Mouse (Mus musculus): Measurements from ENCODE around the gene 4931428L18Rik.
"Not testable (repeated sequence)": the region's sequence is repeated elsewhere in the genome, so short reads cannot be mapped to it uniquely, and the experiment has no call there.

Gene 4931428L18Rik

DNA sequence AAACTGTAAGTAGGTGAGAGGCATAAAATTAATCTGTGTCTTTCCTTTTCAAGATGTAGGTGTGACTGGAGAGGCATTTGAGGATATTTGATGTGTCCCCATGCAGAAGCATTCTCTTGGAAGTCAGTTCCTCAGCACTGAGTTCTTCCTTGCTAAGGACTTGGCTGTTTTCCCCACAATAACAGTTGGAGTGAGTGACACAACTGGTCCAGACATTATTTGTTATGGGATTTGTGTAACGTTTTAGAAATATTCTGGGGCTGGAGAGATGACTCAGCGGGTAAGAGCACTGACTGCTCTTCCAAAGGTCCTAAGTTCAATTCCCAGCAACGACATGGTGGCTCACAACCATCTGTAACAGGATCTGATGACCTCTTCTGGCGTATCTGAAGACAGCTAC is 162.7 kb downstream of the 4931428L18Rik start:
- in situ Hi-C loops (cut with MboI, MseI) = no loop called here

DNA sequence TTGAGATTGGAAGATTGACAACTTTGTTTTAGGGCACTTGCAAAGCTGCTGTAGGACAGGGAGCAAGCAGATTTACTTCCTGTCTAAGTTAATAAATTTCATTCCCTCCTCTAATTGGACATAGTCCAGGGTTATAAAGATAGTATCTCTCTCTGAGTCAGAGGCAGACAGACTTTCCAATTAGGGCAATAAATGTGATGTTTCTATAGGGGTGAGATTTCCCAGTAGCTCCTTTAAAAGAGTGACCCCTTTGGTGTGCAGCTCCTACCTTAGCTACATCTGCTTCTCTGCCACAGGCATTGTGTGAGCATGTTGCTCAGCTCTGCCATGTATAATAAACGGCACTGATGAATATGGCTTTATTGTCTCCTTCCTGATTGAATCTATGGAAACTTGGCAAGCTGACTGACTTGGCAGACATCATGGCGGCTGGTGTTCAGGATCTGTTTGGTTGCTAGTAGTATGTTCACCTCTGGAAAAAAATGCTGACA is 163.6 kb downstream of the 4931428L18Rik start:
- in situ Hi-C loops (cut with MboI, MseI) = no loop called here

DNA sequence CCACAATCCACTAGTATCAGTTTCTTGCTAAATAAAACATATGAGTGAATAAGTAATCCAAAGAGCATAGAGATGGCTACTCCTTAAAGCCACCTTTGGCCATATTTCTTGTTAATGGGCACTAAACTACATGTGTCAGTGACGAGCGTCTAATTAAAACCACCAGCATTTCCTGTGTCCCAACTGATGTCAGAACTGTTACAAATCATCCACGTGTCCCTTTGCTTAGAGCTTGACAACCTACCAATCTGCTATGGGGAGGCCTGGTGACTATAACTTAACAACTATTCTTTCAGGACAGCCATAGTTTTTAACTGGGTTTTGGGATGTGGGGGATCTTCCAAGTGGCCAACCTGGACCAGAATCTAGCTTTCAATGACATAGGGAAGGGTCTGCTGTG is 164.3 kb downstream of the 4931428L18Rik start:
- in situ Hi-C loops (cut with MboI, MseI) = no loop called here

DNA sequence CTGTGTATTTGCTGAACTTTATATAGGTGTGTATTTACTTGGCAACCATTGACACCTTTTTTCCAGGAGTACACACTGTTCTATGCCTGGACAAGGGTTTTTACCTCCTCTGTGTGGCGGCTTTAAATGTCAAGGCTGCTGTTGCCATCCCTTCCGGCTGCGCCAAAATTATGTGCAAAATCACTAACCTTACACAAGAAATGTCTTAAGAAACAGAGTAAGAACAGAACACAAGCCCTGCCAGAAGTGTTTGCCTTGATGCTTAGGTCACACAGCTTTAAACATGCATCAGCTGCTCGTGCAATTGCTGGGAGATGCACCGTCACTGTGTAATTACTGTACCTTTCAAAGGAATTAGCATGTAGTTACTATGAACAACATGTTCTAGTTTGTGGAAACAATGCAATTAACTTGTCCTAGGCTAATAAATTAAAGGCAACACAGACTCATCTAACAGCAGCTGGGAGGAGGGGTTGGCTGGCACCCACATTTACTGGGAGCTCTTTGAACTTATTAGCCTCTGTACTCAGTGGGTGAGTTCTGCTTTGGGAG is 171.0 kb downstream of the 4931428L18Rik start:
- in situ Hi-C loops (cut with MboI, MseI) = no loop called here

DNA sequence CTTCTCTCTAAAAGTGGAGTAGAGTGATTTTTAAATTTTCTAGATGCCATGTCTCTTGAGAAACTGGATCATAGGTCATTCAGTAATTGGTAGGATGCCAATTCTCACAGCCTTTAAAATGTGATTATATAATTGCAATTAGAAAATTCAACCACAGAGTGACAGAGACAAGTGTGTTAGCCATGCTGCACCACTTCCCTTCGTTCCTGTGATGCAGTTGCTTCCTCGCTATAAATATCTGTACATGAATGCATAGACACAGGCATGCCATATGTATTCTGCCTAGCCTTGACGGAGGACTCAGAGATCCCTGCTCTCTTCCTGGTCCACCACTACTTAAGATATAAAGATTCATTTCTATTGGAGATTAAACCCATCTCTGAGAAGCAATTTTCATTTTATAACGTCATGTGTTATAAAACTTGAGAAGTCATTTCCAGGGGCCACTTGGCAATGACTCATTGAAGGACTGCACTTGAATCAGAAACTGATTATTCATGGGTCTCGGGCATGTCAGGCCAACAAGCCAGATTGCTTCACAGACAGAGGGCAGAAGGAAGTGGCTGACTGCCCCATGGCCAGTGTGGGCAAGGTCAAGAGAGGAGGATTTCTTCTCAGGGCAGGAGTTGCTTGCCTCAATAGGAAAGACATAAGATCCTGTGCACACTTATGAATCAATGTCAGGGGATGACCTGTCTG is 172.4 kb downstream of the 4931428L18Rik start:
- in situ Hi-C loops (cut with MboI, MseI) = no loop called here

DNA sequence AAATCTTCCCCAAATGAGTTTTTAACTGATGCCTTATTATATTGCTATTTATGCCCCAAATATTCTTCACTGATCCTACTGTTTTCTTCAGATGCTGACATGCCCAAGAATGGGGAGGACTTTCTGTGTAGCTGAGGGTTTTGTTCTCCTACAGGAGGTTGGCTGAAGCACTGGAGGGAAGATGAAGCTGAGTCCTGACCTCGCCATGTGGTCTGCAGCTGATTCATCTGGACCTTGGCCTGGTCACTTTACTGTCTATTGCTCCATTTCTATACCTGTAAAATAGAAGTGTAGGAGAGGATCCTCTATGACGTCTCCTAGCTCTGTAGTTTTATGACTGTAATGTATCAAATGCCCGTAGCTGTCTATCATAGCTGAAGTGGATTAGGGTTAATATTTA is 179.3 kb downstream of the 4931428L18Rik start:
- in situ Hi-C loops (cut with MboI, MseI) = no loop called here

DNA sequence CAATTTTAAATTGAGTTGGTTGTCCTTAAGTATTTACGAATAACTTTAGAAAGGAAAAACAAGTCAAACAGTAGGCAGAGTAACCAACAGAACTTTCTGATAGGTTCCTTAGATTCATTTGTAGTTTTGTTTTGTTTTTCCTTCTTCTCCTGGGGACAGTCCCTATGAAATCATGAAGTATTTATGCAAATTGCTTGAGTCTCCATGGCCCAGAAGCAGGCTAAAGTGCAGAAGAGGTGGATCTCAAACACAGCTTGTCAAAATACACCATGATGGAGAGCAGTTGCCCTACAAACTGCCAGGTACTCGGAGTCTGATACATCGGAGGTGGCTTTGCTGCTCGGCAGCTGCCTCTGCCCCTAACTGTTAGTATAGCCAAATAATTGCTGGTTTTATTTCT is 179.7 kb downstream of the 4931428L18Rik start:
- in situ Hi-C loops (cut with MboI, MseI) = no loop called here

DNA sequence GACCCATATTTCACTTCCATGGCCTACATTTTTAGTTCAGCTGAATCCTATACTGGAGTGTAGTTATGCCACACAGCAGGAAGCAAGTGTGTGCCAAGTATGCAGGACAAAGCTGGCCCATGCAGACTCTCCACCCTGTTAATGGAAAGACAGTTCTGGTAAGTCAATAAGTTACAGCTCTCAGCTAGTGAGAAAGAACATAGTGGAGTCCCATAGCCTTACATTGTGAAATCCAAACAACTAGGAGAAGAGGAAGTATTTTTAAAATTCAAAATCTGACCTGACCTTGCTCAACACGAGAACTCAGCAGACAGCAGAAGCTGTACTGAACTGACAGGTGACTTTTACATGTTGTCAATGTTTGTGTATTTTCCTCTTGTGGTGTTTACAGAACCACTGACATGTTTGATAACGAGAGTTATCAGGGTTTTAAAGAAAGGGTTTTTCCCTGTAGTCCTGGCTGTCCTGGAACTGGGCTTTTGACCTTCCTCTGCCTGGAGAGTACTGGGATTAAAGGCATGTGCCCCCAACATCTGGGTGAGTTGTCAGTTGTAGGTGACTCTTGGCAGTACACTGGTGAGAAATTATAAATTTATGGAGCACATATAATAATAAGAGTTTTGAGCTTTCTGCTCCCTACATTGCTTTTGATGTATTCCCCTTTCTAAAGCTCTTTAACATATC is 188.5 kb downstream of the 4931428L18Rik start:
- in situ Hi-C loops (cut with MboI, MseI) = no loop called here

DNA sequence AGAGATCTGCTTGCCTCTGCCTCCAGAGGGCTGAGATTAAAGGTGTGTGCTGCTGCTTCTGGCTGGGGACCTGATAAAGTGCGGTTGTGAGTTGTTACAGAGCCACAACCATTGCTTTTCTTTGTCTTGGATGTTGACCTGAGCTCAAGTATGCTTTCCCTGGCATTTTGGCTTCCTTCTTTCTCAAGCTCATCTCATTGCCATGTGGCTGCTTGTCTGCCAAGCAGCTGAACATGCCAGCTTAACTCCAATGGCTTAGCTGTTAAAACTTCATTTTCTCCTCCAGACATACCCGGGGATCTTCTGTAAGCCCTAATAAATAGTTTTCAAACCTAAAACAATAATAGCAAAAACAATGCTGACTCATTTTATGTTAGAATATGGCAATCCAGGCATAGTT is 190.1 kb downstream of the 4931428L18Rik start:
- in situ Hi-C loops (cut with MboI, MseI) = no loop called here

DNA sequence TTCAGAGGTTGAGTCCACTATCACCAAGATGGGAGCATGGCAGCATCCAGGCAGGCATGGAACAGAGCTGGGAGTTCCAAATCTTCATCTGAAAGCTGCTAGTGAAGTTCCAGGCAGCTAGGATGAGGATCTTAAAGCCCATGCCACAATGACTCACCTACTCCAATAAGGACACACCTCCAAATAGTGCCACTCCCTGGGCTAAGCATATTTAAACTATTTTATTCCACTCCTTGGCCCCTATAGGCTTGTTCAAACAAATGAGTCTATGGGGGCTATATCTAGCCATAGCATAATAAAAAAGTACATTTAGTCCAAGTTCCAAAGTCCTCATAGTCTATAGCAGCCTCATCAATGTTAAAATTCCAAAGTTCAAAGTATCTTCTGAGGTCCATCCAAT is 199.3 kb downstream of the 4931428L18Rik start:
- in situ Hi-C loops (cut with MboI, MseI) = loop anchor here (10.0 kb wide), 1 partner anchor 1578 kb away; no protein-coding TSS in a partner anchor

DNA sequence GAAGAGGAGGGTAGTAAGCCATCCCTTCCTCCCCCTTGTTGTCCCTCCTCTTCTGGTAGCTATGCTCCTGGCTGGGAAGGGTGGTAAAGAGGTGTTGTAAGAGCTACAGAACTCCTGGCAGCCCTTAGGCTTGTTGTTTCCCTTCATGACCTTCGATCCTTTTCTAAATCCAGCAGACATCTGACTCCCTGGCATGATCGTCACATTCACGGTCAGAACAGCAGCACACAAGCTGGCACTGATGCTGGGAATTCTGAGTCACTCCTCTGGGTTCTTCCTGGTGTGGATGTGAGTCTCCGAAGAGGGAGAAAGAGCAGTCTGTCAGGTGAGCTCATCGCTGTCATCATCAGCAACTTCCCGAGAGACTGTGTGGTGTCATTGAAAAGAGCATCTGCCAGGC is 203.2 kb downstream of the 4931428L18Rik start:
- in situ Hi-C loops (cut with MboI, MseI) = no loop called here

DNA sequence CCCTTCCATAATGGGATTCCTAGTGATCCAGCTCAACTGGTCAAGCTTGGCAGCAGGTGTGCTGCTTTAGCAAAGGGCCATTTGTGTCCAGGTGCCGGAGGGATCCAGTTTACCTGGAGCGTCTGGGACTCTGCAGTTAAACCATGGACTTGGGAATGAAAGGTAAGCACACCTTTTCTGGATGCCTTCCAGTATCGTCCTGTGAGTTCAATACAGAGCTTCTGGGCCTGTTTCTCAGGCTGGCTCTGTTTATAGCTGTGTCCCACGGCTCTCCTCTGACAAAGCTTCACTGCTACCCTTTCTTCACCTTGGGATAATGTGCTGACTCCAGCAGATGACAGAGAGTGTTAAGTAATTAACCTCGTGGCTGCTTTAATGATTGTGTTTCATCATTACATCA is 205.1 kb downstream of the 4931428L18Rik start:
- in situ Hi-C loops (cut with MboI, MseI) = no loop called here

DNA sequence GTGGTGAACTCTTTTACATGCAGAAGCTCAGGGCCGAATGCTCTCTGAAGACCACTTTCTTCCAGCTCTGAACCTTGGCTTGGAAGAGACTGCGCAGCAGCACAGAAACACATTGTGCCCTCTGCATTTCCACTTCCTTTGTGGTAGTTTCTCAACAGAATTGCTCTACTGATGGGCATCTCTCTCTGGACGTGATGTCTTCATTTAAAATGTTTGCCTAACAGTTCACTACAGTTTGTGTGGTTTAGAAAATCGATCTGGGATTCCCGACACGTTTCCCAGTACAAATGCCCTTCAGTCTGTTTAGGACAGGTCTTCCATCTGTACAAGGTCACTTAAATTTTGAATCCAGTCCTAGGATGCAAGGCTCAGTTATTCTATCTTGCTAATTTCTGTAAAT is 206.4 kb downstream of the 4931428L18Rik start:
- in situ Hi-C loops (cut with MboI, MseI) = no loop called here

DNA sequence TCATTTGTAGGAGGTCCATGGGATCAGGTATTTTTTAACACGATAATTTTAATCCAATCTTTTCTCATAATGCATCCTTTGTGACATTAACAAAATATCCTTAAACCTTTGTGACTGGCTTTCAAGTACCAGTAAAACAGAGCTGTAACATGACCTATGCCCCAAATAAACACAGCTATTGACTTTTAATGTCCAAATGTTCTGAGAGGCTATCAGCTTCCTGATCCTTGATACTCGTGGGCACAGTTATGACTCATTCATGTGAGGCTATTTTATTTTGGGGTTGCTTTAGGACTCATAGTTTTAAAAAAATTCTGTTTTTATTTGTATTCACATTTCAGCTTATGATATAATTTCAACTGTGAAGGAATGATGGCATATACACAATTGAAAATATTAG is 207.2 kb downstream of the 4931428L18Rik start:
- in situ Hi-C loops (cut with MboI, MseI) = no loop called here

DNA sequence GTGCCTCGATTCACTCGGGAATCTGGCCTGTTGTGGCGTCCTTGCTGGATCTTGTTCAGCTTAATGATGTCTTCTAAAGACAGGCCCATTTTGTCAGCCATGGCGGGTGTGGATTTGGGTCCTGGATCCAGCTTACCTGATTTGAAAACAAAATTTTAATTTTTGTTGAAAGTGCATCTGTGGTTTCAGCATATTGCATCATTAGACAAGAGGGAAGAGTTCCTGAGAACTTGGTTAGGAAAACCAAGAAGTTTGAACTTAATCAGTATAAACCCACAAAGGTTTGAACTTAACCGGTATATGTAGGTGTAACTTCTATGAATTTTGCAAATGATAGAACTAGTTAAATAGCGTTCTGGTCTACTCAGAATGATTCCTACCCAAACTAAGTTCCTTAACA is 244.6 kb downstream of the 4931428L18Rik start, which contains the start of gene AC153137.1:
AC153137.1 (minus strand) TSS at position 101 of the 400 bp plus-strand sequence.
- in situ Hi-C loops (cut with MboI, MseI) = not testable (repeated sequence)

DNA sequence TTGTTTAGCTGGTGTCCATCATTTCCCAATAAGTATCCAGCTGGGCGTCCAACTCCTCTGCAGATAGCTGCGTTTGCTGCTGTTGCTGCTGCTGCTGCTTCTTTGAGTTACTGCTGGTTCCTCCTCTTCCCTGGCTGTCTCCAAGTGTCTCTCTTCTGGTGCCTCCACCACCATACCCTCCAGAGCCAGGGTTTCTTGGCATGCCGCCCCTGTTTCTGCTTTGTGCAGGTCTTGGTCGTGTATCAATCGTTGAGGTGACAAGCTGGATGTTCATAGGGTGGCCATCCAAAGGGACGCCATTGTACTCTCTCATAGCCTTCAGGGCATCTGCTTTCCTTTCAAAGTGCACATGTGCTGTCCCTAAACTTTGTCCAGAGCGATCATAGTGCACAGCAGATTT is 245.2 kb downstream of the 4931428L18Rik start:
- in situ Hi-C loops (cut with MboI, MseI) = not testable (repeated sequence)

DNA sequence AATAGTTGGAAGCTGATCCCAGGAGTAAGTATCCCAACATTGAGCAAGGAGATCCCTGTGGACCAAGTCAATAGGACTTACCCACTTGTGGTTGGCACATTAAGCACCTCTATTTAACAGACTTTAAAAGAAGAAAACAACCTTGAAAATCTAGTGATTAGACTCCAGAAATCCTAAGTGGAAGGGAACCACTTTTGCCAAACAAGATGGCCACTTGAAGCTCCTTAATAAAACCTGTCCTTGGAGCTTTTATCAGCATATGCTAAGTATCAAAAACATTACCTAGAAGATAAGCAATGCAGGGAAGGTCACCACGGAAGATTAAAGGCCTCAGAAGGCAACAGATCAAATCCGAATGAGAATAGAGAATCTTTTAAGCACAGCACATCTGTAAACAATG is 270.7 kb downstream of the 4931428L18Rik start:
- in situ Hi-C loops (cut with MboI, MseI) = loop anchor here (10.0 kb wide), 1 partner anchor 157 kb away; no protein-coding TSS in a partner anchor

DNA sequence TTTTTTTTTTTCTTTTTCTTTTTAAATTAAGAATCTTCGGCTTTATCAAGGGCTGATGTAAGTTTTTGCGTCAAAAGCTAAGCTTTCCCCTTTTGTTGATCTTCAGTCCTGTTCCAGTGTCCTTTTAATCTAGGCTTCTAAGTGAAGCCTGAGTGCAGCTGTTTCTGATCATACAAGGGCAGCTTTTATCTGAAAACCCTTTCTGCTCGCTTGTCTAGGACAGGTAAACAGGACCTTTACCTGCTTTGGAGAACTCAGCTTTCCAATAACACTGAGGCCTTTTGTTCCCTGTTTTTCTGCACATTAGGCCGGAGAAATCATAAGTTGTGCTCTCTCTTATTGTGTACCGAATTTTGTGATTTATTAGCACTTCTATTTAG is 272.0 kb downstream of the 4931428L18Rik start:
- in situ Hi-C loops (cut with MboI, MseI) = loop anchor here (10.0 kb wide), 1 partner anchor 156 kb away; no protein-coding TSS in a partner anchor

DNA sequence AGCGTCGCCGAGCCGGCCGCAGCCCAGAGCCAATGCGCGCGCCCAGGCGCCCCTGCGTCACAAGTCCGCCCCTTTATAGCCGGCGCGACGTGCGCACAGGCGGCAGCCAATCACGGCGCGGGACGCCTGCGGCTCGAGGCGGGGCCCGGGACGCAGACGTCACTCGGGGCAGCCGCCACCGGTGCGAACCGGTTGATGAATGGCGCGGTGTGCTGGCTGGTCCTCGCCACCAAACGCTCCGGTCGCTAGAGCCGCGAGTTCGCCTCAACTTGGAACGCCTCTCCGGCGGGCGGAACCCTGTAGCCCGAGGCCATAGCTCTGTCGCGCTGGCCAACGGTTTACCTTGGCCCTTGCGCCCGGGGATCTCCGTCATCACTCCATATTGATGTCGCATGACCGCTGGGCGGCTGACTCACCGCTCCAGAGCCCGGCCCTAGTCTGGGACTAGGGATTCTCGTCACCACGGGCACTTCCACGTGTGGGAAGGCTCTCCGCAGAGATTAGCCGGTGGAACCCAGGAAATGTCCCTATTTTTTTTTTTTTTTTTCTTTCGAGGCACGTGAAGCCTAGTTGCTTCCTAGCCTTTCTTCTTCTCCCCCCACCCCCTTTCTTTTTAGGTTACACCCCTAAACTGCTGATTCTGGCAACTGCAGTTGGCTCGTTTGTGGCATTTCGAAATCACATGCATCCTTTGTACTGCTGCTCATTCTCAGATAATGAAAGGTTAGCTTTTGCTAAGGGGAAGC is 272.6 kb downstream of the 4931428L18Rik start:
- in situ Hi-C loops (cut with MboI, MseI) = loop anchor here (10.0 kb wide), 1 partner anchor 155 kb away; no protein-coding TSS in a partner anchor

DNA sequence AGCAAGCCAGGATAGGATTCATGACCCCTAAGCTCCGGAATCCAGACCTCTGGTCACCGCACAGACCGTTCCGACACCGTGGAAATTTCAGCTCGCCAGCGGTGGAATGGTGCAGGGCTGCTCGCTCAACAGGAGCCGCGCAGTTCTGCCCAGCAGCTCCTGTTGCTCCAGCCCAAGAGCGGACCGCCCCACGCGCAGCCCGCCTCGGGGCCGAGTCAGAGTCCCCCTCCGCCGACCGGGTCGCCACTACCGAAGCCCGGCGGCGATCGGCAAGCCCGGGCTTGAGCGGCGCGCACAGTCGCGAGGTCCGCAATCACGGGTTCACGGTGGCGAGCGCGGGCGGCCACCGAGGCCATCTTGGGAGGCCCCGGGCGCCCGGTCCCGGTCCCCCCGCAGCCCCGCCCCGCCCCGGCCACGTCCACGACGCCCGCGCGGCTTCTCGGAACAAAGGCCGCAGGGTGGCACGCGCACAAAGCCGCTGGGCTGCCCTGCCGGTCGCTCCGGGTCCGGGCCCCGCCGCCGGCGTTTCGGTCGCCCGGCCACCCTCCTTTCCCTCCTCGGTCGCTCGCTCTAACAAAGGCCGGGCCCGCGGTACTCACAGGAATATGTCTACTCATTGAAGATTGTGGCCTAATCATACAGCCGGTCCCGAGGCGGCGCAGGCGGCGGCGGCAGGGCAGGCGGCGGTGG is 273.4 kb downstream of the 4931428L18Rik start:
- in situ Hi-C loops (cut with MboI, MseI) = no loop called here

DNA sequence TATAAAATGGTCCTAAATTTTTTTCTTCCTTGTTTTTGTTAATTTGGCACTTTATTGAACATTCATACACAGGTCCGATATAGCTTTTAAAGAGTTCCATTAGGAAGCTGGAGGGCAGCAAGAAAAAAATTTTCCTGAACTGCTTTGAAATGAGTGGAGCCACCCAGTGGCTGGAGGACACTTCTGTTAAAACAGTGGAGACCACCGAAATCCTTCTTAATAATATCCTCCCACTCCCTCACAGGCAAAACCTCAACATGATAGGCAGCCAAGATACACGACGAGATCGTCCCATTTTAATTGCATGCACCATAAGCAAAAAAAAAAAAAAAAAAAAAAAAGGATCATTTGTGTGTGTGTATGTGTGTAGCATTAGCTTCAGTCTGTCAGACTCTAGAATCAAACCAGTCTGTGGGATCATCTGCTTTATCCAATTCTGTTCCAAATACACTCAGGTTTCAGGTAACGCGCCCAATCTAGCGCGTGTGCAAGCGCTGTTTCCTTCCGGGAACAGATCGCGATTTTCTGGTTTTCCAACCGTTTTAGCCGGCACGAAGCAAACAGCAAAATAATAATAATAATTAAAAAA is 274.0 kb downstream of the 4931428L18Rik start:
- in situ Hi-C loops (cut with MboI, MseI) = no loop called here

Measured in T-helper 1 cell (primary cell).